Mouse (Mus musculus) neural tube, embryonic 12.5 days (tissue): ENCODE measurements around the gene Tcl1b4. TPM values are rescaled to one million over a fixed set of nuclear protein-coding genes. Genes with fewer than 3 reads are reported as not detected.

Source experiments
- ATAC-seq: fragments of 200-750 bp; cut with Nextera tagmentation; 2 replicates; pipeline ENCODE4 v1.8.0; 2017; ENCODE audit warnings: low read depth, mild to moderate bottlenecking, moderate TSS enrichment, moderate library complexity; ENCODE audit not compliant: low FRiP score
- H3K27ac ChIP-seq: fragments of 300-500 bp; sonication (generic); 2 replicates; pipeline ENCODE4 v1.5.1; 2016
- H3K27me3 ChIP-seq: fragments of 300-500 bp; sonication (generic); replicated peaks from 2 replicates; pipeline ENCODE4 v1.6.1; 2016; ENCODE audit warnings: mild to moderate bottlenecking
- H3K36me3 ChIP-seq: fragments of 300-500 bp; sonication (generic); 2 replicates; pipeline ENCODE4 v1.6.1; 2016; ENCODE audit warnings: mild to moderate bottlenecking
- H3K4me1 ChIP-seq: fragments of 300-500 bp; sonication (generic); 2 replicates; pipeline ENCODE4 v1.6.1; 2016
- H3K4me2 ChIP-seq: fragments of 300-500 bp; sonication (generic); replicated peaks from 2 replicates; pipeline ENCODE4 v1.6.1; 2016; ENCODE audit warnings: mild to moderate bottlenecking
- H3K4me3 ChIP-seq: fragments of 300-500 bp; sonication (generic); 2 replicates; pipeline ENCODE4 v1.5.1; 2016
- H3K9ac ChIP-seq: fragments of 300-500 bp; sonication (generic); 2 replicates; pipeline ENCODE4 v1.6.1; 2016; ENCODE audit warnings: mild to moderate bottlenecking
- H3K9me3 ChIP-seq: fragments of 300-500 bp; sonication (generic); 2 replicates; pipeline ENCODE4 v1.6.1; 2016; ENCODE audit warnings: mild to moderate bottlenecking
- WGBS: fragments of 180-500 bp; shearing (Covaris S2); methylation state at CpG from one replicate; pipeline ENCODE4 v1.1.7; 2016; 5-methylcytosine and 5-hydroxymethylcytosine counted together
- polyA plus RNA-seq: library from polyadenylated mRNA; unstranded; fragments of >200 nt; fragmentation: Nextera tagmentation; extraction: Ambion mirVana; gene quantifications from 2 replicates; pipeline ENCODE4 v1.2.1, GENCODE M21; 2016

The Tcl1b4 gene
- polyA plus RNA-seq, 1 experiment from 2014 or later = not detected

DNA sequence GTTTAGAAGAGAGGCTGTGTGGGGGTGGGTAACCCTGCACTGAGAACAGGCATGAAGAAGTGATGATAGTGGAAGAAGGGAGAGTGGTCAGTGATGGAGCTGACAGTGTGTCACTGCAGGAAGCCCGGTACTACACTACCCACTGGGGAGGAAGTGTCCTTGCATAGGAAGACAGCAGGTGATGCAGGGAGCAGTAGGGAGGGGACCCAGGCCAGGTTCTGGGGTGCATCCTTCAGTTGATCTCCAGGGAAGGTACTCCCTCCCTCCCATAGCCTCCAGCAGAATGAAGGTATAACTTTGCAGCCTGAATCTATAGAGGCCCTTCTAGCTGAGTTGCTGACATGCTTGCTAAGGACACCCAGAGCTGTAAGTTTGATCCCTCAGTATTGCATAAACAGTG lies 5.3 kb downstream of the Tcl1b4 start:
- no peaks in the 10 kb centered on the region for H3K36me3 ChIP-seq
- no peak overlapping the region for H3K4me3 ChIP-seq
- H3K9me3 ChIP-seq = no peaks in the 10 kb centered on the region
- no peak overlapping the region for H3K4me2 ChIP-seq
- no peaks in the 10 kb centered on the region for H3K27me3 ChIP-seq
- no peak overlapping the region for H3K27ac ChIP-seq
- no peak overlapping the region for H3K9ac ChIP-seq
- H3K4me1 ChIP-seq = no peaks in the 10 kb centered on the region
- ATAC-seq = no peak
- 89% methylated on average over 1 of the region's 1 CpGs for WGBS

DNA sequence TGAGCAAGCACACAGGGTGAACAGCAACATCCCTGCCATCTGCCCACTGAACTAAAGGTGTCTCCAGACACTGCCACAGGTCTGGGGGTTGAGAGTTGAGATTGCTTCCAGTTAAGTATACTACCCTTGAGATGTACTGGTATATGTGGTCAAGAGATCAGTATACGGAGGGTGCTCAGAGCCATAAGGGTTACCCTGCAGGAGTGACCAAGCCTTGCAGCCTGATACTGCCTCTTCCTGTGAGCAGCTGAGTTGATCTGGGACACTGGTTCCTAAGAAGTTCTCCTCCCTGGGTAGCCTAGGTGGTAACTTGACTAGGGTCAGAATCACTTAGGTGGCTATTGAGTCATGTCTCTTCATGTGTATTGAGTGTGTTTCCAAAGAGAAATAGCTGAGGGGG lies 6.7 kb downstream of the Tcl1b4 start:
- no peaks in the 10 kb centered on the region for H3K27me3 ChIP-seq
- H3K4me1 ChIP-seq = no peaks in the 10 kb centered on the region
- H3K4me2 ChIP-seq = no peak overlapping the region
- no peak overlapping the region for H3K4me3 ChIP-seq
- no peak overlapping the region for H3K27ac ChIP-seq
- H3K9ac ChIP-seq = no peak overlapping the region
- 94% methylated on average over 1 of the region's 1 CpGs for WGBS
- H3K9me3 ChIP-seq = no peaks in the 10 kb centered on the region
- no peak for ATAC-seq
- no peaks in the 10 kb centered on the region for H3K36me3 ChIP-seq

DNA sequence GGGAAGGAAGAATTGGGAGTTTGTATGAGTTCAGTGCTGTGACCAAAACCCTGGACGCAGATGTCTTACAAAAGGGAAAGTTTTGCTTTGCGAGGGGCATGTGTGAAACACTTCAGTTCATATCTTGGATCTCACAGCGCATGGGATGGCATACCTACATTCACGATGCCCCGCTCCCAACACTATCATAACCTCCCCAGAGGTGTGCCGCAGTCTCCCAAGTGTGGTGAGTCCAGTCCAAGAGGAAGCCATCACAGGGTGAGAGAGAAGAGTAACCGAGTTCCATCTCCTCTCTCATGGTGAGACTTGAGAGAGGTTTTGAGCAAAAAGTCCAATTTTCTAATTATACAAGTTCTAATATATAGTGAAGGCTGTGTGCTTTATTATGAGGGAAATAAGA lies 7.5 kb downstream of the Tcl1b4 start:
- no peaks in the 10 kb centered on the region for H3K9me3 ChIP-seq
- 94% methylated on average over 7 of the region's 7 CpGs for WGBS
- no peak overlapping the region for H3K27ac ChIP-seq
- no peaks in the 10 kb centered on the region for H3K36me3 ChIP-seq
- H3K4me3 ChIP-seq = no peak overlapping the region
- H3K9ac ChIP-seq = no peak overlapping the region
- H3K27me3 ChIP-seq = no peaks in the 10 kb centered on the region
- ATAC-seq = no peak
- no peaks in the 10 kb centered on the region for H3K4me1 ChIP-seq
- no peak overlapping the region for H3K4me2 ChIP-seq

DNA sequence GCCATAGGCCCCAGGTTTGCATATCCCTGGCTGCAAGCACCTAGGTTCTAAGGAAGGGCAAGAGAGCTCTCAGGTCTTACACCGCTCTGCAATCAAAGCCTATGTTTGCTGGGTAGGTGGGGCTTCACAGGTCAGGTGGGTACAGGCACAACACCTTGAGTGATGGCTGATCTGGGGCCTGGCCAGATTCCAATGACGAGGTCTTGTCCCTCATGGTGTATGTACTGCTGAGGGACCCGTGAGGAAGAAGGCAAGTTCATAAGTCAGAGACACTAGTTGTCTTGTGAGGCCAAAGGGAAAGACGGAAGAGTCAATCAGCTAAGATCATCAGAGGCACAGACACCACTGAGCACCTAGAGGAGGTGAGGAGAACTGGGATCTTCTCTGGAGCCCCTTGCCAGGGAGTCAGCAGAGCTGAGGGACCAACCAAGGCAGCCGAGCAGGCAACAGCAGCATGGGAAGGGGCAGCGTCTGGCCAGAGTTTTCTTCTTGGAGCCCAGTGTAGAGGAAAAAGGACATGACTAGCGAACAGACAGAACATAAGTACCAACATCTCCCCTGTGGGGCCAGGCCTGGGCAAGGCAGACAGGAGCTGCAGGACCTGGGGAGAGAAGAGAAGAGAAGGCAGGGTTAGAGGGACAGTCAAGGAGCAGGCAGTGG lies 15.5 kb downstream of the Tcl1b4 start:
- no peaks in the 10 kb centered on the region for H3K9me3 ChIP-seq
- H3K36me3 ChIP-seq = no peaks in the 10 kb centered on the region
- no peak overlapping the region for H3K27ac ChIP-seq
- no peaks in the 10 kb centered on the region for H3K27me3 ChIP-seq
- 88% methylated on average over 7 of the region's 7 CpGs for whole genome bisulfite sequencing
- no peak overlapping the region for H3K4me3 ChIP-seq
- no peak overlapping the region for H3K4me2 ChIP-seq
- ATAC-seq = no peak
- no peak overlapping the region for H3K9ac ChIP-seq
- no peaks in the 10 kb centered on the region for H3K4me1 ChIP-seq

DNA sequence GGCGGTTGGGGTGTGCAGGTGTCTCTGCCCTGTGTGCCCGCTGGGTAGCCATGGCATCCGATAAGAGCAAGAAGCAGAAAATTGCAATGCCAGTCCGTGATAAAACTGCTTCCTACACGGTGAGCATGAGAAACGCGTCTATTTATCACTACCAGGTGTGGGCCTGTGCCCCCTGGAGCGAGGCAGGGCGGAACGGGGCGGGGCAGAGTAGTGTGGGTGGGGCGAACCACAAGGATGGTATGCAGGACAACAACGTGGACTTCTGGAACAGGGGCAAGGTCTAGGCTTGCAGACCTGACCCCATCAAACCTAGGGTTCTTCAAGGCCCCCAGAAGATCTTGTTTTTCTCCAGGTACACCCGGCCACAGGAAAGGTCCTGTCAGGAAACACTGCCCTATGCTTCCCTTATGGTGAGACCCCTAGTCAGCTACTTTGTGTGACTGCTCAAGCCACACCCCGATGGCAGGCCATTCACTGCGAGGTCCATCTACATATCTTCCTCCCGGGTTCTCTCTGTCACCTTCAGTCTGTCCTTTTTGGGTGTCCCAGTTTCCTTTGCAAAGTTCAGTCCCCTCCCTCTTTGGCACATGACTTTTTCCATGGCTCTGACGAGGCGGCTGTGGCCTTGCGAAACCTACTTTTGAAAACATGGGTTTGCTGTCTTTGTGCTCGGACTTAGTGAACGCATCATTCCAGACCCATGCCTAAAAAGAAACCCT lies 21.0 kb downstream of the Tcl1b4 start, which contains the start of gene Tcl1:
Gene Tcl1, minus strand, starts transcription at position 193 of the 719 bp plus-strand sequence.
- Histone ChIP-seq H3K4me2 (no peak within 1 kb of the TSS), H3K9me3 (no peaks in the 10 kb centered on the region), H3K27ac (no peak within 1 kb of the TSS), H3K4me3 (no peak within 1 kb of the TSS), H3K4me1 (no peaks in the 10 kb centered on the region), H3K9ac (no peak within 1 kb of the TSS), H3K27me3 (no peaks in the 10 kb centered on the region), H3K36me3 (no peaks in the 10 kb centered on the region)
- ATAC-seq = no peak
- 93% methylated on average over 22 of the region's 22 CpGs for WGBS

DNA sequence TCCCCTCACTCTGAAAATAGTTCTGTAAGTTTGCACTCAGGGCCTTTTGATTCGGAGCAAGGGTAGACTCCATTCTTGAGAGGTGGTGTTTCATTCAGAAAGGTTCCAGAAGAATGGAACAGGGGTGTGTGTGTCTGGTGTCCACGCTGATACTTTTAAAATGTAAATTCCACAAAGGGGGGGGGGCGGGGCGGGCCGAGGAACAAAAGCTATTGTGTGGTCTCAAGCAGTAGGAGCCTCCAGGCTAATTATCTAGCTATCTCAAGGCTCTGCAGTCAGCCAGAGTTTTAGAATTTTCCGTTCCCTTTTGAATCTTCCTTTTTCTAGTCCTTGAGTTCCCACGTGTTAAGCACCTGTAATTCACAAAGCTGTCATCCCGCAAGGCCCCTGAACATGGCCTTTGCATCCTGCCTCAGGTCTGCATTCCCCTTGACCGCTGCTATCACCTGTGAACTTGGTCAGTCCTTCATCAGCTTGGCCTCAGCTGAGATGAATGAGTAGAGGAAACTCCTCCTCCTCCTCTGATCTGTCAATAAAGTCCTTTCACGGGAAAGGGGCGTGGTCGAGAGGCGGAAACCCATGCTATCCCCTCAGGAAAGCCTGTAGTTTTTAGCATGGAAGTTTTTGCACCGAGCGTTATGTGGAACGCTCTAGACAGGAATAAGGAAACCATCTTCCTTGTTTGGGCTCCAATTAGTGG lies 23.0 kb downstream of the Tcl1b4 start:
- H3K4me1 ChIP-seq = no peaks in the 10 kb centered on the region
- no peak for ATAC-seq
- WGBS = 35% methylated on average over 16 of the region's 16 CpGs

DNA sequence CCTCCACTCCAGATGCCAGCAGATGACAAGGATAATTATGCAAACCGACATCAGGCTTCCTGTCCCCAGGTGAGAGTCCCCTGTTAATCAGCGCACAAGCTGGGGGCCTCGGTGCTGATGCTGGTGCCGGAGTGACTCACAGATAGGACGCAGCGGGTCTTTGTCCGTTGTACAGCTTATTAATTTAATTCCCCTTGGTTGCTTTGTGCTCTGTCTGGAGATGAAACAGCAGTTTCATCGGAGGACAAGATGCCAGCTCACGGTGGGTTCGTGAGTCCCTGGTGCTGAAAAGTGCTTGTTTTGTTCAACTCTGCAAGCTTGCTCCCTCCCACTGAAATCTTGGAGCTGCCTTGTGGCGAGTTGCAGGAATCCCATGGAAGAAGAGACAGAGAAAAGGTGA lies 32.6 kb downstream of the Tcl1b4 start:
- Histone ChIP-seq H3K4me2 (no peak overlapping the region), H3K4me1 (no peaks in the 10 kb centered on the region), H3K36me3 (no peaks in the 10 kb centered on the region), H3K4me3 (no peak overlapping the region), H3K27ac (no peak overlapping the region), H3K27me3 (no peaks in the 10 kb centered on the region), H3K9ac (no peak overlapping the region), H3K9me3 (no peaks in the 10 kb centered on the region)
- 79% methylated on average over 11 of the region's 11 CpGs for WGBS
- no peak for ATAC-seq

More for the DNA sequence above, 23.0 kb downstream of the Tcl1b4 start:
- H3K27ac ChIP-seq = no peak overlapping the region
- no peak overlapping the region for H3K4me2 ChIP-seq
- H3K36me3 ChIP-seq = no peaks in the 10 kb centered on the region
- H3K9me3 ChIP-seq = no peaks in the 10 kb centered on the region
- no peak overlapping the region for H3K9ac ChIP-seq
- H3K27me3 ChIP-seq = no peaks in the 10 kb centered on the region
- no peak overlapping the region for H3K4me3 ChIP-seq

DNA sequence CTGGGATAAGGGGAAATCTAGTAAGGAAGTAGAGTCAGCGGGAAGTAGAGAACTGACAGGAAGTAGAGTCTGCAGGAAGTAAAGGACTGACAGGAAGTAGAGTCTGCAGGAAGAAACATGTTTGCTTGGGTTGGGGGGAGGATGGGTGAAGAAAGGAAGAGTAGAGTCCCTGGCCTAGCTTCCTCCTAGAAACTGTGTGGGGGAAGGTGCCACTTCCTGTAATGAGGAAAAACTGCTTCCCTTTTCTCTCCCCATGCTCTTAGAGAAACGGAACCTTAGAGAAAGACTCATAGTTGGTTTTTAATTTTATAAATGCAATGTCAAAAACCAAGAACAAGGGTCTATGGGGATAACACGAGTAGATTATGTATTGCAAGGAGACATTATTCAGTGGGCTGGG lies 33.3 kb downstream of the Tcl1b4 start:
- Histone ChIP-seq H3K27ac (no peak overlapping the region), H3K9me3 (0 out of 2 replicates have a peak, but pooled peaks cover 2% of the 10 kb centered on the region), H3K4me1 (no peaks in the 10 kb centered on the region), H3K27me3 (no peaks in the 10 kb centered on the region), H3K9ac (no peak overlapping the region), H3K4me3 (no peak overlapping the region), H3K4me2 (no peak overlapping the region), H3K36me3 (no peaks in the 10 kb centered on the region)
- ATAC-seq = no peak
- 77% methylated on average over 3 of the region's 3 CpGs for WGBS

DNA sequence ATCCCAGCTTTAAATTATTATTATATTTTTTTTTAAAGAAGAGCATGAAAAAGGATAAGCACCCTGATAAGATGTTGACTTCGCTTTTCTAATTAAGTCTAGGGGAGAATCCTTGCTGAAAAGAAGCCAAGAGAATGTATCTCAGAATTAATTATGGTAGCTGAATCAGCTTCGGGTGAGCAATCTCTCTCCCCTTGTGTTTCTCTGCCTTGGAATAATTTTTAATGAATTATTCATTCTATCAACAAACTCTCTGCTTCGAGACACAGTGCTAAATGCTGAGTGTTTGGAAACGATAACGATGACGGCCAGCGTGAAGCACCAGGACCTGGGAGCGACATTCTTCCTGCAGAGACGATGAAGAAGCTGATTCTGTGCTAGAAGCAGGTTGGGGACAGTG lies 37.3 kb downstream of the Tcl1b4 start:
- 80% methylated on average over 9 of the region's 9 CpGs for WGBS

DNA sequence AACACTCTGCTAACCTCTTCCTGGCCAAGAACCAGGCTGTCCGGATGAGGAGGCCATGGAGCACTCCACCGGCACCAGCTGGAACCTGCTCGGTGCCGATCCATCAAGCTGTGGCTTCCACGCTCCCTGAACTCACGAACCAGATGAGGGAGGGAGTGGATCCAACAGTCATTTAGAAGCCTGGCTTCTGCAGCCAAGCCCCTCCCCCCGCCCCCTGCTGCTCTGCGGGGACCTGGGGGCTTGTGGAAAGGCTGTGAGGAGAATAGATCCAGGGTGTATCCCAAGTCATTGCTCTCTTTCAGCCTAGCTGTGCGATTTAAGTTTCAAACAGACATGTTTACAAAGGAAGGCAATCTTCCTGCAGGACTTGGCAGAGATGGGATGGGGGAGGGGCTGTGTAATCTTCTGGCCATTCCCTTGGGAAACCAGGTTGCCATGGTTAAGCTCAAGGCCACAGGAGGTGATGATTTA lies 47.0 kb downstream of the Tcl1b4 start:
- Histone ChIP-seq H3K27ac (no peak overlapping the region), H3K4me3 (no peak overlapping the region), H3K4me2 (peak overlapping the region; percentile 51), H3K4me1 (peaks cover 14% of the 10 kb centered on the region), H3K36me3 (no peaks in the 10 kb centered on the region), H3K27me3 (no peaks in the 10 kb centered on the region), H3K9ac (no peak overlapping the region), H3K9me3 (no peaks in the 10 kb centered on the region)
- 4% methylated on average over 9 of the region's 9 CpGs for WGBS
- ATAC-seq = peak; percentile 57

More for the DNA sequence above, 37.3 kb downstream of the Tcl1b4 start:
- no peak for ATAC-seq
- Histone ChIP-seq H3K9ac (no peak overlapping the region), H3K4me1 (no peaks in the 10 kb centered on the region), H3K36me3 (no peaks in the 10 kb centered on the region), H3K4me3 (no peak overlapping the region), H3K27me3 (no peaks in the 10 kb centered on the region), H3K27ac (no peak overlapping the region), H3K9me3 (0 out of 2 replicates have a peak, but pooled peaks cover 8% of the 10 kb centered on the region), H3K4me2 (no peak overlapping the region)

DNA sequence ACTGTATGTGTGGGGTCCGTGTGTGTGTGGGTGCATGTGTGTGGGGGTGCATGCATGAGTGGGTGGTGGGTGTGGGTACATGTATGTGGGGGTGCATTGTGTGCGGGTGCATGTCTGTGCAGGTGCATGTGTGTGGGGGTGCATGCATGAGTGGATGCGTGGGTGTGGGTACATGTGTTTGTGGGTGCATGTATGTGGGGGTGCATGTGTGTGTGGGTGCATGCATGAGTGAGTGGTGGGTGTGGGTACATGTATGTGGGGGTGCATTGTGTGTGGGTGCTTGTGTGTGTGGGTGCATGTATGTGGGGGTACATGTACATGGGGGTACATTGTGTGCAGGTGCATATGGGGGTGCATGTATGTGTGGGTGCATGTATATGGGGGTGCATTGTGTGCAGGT lies 52.0 kb downstream of the Tcl1b4 start:
- Histone ChIP-seq H3K4me2 (no peak overlapping the region), H3K36me3 (no peaks in the 10 kb centered on the region), H3K4me3 (no peak overlapping the region), H3K9ac (no peak overlapping the region), H3K27ac (no peak overlapping the region), H3K4me1 (peaks cover 7% of the 10 kb centered on the region), H3K9me3 (no peaks in the 10 kb centered on the region), H3K27me3 (no peaks in the 10 kb centered on the region)
- no peak for ATAC-seq
- WGBS = 95% methylated on average over 3 of the region's 3 CpGs
